Comparison of ENCODE assay signal across 8 mouse cellular contexts in genomic region chr3:56007991-56008390, GRCm38 (mm10).
DNase-seq lines count a peak whose midpoint lies in the region; ATAC-seq and TF ChIP-seq lines count a peak whose summit lies in the region.

No protein-coding gene starts in this region.

- ATAC-seq in hindbrain, embryonic 14.5 days (ENCODE audit: low FRiP score): 0 out of 2 replicates have a peak, but pooled peaks have one; percentile 53
- ATAC-seq in lung, embryonic 14.5 days (ENCODE audit: insufficient read depth): no peak

- WGBS in hindbrain, embryonic 14.5 days: 29% methylated on average over 2 of the region's 2 CpGs
- WGBS in lung, embryonic 14.5 days: 14% methylated on average over 2 of the region's 2 CpGs

- no peak overlapping the region for H3K27ac ChIP-seq in gastrocnemius, adult 2 months
- H3K27ac ChIP-seq in hindbrain, embryonic 14.5 days: no peak overlapping the region
- H3K27ac ChIP-seq in lung, embryonic 14.5 days (ENCODE audit: low read depth): no peak overlapping the region

- H3K4me3 ChIP-seq in gastrocnemius, adult 2 months: no peak overlapping the region
- H3K4me3 ChIP-seq in hindbrain, embryonic 14.5 days (replicated peaks; ENCODE audit: low read length): no peak overlapping the region
- H3K4me3 ChIP-seq in lung, embryonic 14.5 days (ENCODE audit: low read depth, low read length): no peak overlapping the region

- no peaks in the 10 kb centered on the region for H3K27me3 ChIP-seq in hindbrain, embryonic 14.5 days (ENCODE audit: control insufficient read depth, insufficient read depth, low read length)
- H3K27me3 ChIP-seq in lung, embryonic 14.5 days (ENCODE audit: insufficient read depth, low read length): no peaks in the 10 kb centered on the region

- peak; percentile 20 for DNase-seq in gastrocnemius, adult 2 months
- DNase-seq in gastrocnemius, postnatal 4 days (ENCODE audit: low spot score in 2 of 2): no peak
- DNase-seq in urinary bladder, postnatal 25 days (ENCODE audit: low spot score): peak; percentile 23
- DNase-seq in urinary bladder, adult 2 months (ENCODE audit: low spot score): no peak
- peak; percentile 15 to 49 for DNase-seq in cerebellum, postnatal 36 days
- peak; percentile 82 for DNase-seq in hindbrain, embryonic 14.5 days (ENCODE audit: low spot score)
- DNase-seq in lung, embryonic 14.5 days: peak; percentile 86
- peak; percentile 9 for DNase-seq in right cerebral cortex, postnatal 14 days

- peak; percentile 90 for TF ChIP-seq CTCF in gastrocnemius, adult 2 months (IDR thresholded peaks at IDR 0.05)
- TF ChIP-seq CTCF in lung, embryonic 14.5 days (IDR thresholded peaks at IDR 0.05; ENCODE audit: low read depth): peak; percentile 87

- intact Hi-C loops in gastrocnemius, adult 2 months (cut with DNase I): loop anchor here (2.0 to 5.0 kb wide), 2 partner anchors 744 to 1197 kb away; no protein-coding TSS in a partner anchor

- H3K4me1 ChIP-seq in hindbrain, embryonic 14.5 days (replicated peaks; ENCODE audit: control insufficient read depth, insufficient read depth, low read length): no peaks in the 10 kb centered on the region
- no peaks in the 10 kb centered on the region for H3K4me1 ChIP-seq in lung, embryonic 14.5 days (ENCODE audit: insufficient read depth)

- no peaks in the 10 kb centered on the region for H3K9me3 ChIP-seq in hindbrain, embryonic 14.5 days (ENCODE audit: control insufficient read depth, low read length)
- no peaks in the 10 kb centered on the region for H3K9me3 ChIP-seq in lung, embryonic 14.5 days (ENCODE audit: low read depth, low read length)

- no peak overlapping the region for H3K4me2 ChIP-seq in hindbrain, embryonic 14.5 days (replicated peaks)
- H3K4me2 ChIP-seq in lung, embryonic 14.5 days: no peak overlapping the region

- H3K9ac ChIP-seq in hindbrain, embryonic 14.5 days: no peak overlapping the region
- H3K9ac ChIP-seq in lung, embryonic 14.5 days: no peak overlapping the region

- peaks cover 49% of the 10 kb centered on the region for H3K36me3 ChIP-seq in hindbrain, embryonic 14.5 days (replicated peaks; ENCODE audit: control insufficient read depth, insufficient read depth)
- 0 out of 2 replicates have a peak, but pooled peaks cover 8% of the 10 kb centered on the region for H3K36me3 ChIP-seq in lung, embryonic 14.5 days (ENCODE audit: insufficient read depth)

Comparison
In these comparisons a context has a peak if more than half of its experiments do, and no peak if none do; other contexts are left out.
1. DNase-seq: peak in gastrocnemius, adult 2 months (single experiment), urinary bladder, postnatal 25 days (single experiment), cerebellum, postnatal 36 days (2 of 2), hindbrain, embryonic 14.5 days (single experiment), lung, embryonic 14.5 days (single experiment) and right cerebral cortex, postnatal 14 days (single experiment); none in gastrocnemius, postnatal 4 days (0 of 2) and urinary bladder, adult 2 months (single experiment).